Mouse (Mus musculus) thymus, postnatal 14 days (tissue): ENCODE measurements at regions not wholly inside any gene's neighbourhood (a gene's known extent, or its start where the extent isn't known, plus 50 kb on each side); places are given as distances from the start of the nearest gene placed in this dataset.
A peak's percentile ranks its signal among the peaks of the same experiment; 100 is the strongest.

ENCODE experiments used
- DNase-seq: peaks from one replicate; pipeline ENCODE4 v3.0.0; 2021

DNA sequence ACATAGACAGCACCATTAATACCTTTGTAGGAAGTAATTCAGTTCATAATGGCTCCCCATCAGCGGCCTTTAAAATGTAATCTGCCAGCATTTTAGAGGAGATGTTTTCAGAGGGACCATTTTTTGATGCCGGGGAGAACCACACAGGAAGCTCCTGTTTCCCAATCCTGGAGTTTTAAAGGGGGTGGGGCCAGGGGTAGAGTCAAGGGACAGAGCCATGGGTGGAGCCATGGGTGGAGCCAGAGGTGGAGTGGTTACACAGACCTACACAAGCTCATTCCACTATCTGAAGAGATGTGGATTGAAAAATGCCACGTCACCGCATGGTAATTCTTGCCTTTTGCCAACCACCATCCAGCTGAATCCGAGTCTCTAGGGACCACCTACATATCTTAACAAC is 67.1 kb upstream of the Plcl2 start:
- no peak for DNase-seq

- no peak for DNase-seq
Observed at GRCm38 (mm10) chr17:50442905-50443304, 66.3 kb upstream of the Plcl2 start.

DNA sequence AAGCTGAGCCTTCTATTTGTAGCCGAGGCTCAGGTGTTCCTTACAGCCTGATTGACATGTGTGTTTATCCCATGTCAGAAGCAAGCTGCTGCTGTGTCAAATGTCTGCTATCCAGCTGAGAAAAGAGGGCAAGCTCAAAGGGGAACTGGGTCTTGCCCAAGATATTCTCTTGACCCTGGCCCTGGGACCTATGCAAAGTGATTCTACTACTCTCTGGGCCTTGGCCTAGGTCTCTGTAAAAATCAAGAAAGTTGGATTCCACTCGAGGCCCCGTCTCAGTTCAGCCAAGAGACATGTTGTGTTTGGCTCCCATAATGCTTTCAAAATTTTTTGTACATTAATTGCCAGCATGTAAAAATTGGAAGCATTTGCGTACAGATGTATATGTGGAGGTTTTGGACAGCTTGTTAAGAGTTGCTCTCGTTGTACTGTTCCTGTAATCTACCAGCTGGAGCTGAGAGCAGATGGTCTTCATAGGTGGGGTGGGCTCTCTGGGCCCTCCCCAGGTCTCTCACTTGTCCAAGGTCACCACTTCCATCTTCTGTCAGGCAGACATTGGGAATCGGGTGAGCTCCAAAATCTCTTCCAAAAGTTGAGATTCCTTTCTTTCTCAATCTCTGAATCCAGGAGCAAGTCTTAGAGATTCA is 65.7 kb upstream of the Plcl2 start:
- no peak for DNase-seq

DNA sequence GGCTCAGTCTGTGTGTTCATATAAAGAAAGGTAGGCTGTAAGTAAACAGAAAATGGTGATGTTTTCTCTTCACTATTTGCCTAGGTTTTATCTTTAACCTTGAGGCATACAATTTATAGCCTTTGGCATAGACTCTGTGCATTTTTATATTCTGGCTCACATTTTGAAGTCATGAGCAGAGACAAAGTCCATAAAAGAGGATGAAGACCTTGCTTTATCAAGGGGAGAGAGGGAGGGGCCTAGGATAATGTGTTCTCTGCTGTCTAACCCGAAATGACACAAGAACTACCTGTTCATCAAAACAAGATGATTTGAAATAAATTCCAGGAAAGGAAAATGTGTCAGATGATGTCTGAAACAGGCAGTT is 65.2 kb upstream of the Plcl2 start:
- no peak for DNase-seq

- no peak for DNase-seq
Observed at GRCm38 (mm10) chr17:50448693-50449092, 60.5 kb upstream of the Plcl2 start.

GRCm38 (mm10) chr17:50451606-50452005 is 57.6 kb upstream of the Plcl2 start:
- DNase-seq, result no peak

- no peak for DNase-seq
Observed at GRCm38 (mm10) chr17:50453524-50453923, 55.7 kb upstream of the Plcl2 start.

- DNase-seq, result no peak
Observed at GRCm38 (mm10) chr17:50453956-50454355, 55.2 kb upstream of the Plcl2 start.

GRCm38 (mm10) chr17:50454917-50455316 is 54.3 kb upstream of the Plcl2 start:
- no peak for DNase-seq

- no peak for DNase-seq
Observed at GRCm38 (mm10) chr17:50455719-50456118, 53.5 kb upstream of the Plcl2 start.

DNA sequence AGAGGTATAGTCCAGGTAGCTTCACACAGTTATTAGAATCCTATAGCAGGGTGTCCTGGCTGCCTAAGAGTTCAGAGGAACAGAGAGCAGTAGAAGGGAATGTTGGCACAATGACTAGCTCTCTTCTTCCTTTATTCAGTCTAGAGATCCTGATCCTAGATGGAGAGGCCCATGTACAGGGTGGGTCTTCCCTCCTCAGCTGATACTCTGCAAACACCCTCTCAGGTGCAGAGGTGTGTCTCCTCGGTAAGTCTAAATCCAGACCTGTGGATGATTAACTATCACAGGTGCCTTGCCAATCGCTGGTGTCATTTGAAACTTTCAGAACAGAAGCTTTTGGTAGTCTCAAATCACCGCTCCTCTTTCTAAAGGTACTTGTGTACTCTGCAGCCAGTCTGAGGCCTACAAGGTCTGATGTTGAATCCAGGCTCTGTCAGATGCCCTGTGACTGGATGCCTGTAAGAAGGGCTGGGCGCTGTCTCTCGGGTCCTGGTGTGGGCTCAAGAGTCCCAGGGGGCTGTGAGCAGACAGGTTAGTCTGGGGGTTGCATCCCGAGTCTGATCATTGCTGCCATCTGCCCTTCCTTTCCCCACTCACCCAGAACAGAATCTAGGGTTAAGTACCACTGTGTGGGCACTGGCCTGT is 52.0 kb upstream of the Plcl2 start:
- no peak for DNase-seq

GRCm38 (mm10) chr17:50458232-50458631 is 51.0 kb upstream of the Plcl2 start:
- peak; percentile 19 for DNase-seq
